Mouse (Mus musculus) large intestine, adult 2 months (tissue): ENCODE data around the gene Gm49320. TPM values are rescaled to one million over a fixed set of nuclear protein-coding genes. Genes with fewer than 3 reads are reported as not detected.
A peak's percentile ranks its signal among the peaks of the same experiment; 100 is the strongest.

Experiments used
- DNase-seq: peaks from one replicate; pipeline ENCODE4 v3.0.0-alpha.2; 2012; ENCODE audit warnings: low read depth, low spot score
- WGBS: fragments of 180-500 bp; shearing (Covaris S2); methylation state at CpG from one replicate; pipeline ENCODE4 v1.1.7; 2018; 5-methylcytosine and 5-hydroxymethylcytosine counted together
- polyA plus RNA-seq: library from polyadenylated mRNA; depleted of rRNA; stranded (reverse); fragments of >200 nt; gene quantifications from 2 replicates; pipeline ENCODE4 v1.2.3, GENCODE M21; 2012; rRNA removed

Gene Gm49320
- polyA plus RNA-seq, 1 experiment, result 1.7 TPM

DNA sequence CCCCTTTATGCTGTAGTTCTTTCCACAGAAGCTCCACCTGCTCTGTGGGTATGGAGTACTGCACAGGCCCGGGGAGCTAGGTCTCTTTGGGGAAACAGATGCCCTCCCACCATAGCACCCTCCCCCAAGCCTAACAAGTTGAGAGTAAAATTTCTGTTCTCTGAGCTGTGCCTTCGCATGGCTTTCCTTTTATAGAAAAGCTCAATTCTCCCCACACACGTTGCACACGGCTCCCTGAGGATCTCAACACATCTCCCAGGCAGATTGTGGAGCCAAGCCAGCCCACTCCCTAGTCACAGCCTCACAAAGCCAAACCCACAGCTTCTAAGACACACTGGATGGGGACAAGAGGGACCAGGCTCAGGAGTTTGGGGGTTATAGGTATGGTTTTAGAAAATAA lies 18.2 kb downstream of the Gm49320 start:
- DNase-seq, result no peak
- 50% methylated on average over 4 of the region's 4 CpGs for WGBS

DNA sequence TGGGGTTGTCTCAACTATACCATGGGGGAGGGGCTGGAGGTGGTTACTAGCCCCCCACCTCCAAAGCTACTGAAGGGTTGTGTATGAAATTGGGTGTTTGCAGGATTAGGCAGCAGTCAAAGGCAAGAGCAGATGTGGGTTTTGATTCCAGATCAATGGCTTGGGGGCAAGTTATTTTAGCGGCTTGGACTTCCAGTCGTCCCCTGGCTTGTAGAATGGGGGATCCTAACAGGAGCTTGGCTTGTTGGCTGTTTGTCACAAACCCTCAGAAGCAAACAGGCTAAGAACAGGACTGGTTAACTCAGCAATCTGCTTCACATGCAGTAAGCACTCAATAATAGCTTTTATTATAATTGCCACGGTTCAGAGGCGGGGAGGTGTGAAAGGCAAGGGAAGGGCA lies 18.7 kb downstream of the Gm49320 start:
- no peak for DNase-seq
- WGBS, result 81% methylated on average over 4 of the region's 4 CpGs

DNA sequence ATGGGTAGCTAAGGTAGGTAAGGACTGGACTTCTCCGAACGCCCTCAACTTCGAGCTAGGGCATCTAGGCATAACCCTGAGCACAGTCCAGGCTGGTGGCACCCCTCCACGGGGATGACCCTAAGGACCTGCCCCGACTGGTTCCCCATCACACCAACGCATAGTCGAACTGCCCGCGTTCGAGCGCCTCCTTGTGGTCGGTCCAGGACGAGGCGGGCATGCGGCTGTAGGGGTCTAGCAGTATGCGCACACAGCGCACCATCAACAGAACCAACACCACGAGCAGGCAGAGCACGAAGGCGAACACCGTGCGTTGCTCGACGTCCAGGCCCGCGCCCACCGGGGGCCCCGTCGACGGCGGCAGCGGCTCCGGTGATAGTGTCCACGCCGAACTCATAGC lies 19.6 kb downstream of the Gm49320 start:
- no peak for DNase-seq
- 4% methylated on average over 35 of the region's 35 CpGs for WGBS

DNA sequence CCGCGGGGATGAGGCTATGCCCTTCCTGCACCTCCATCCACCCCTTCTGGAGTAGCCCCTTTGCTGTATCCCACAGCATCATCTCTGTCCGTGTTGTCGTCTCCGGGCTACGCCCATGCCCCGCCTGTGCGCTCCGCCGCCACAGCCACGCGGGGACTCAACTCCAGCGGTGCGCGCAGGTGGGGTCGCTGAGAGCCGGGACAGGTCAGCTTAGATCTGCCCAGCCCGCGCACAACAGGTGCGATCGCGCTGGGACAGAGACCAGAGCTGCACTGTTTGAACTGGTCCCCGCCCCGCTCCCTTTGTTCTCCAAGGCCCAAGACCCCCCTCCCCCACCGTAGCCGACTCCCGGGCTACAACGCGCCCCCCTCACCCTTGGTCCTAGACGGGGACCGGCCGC lies 20.0 kb downstream of the Gm49320 start:
- DNase-seq, result no peak
- WGBS, result under 1% methylated on average over 32 of the region's 32 CpGs

DNA sequence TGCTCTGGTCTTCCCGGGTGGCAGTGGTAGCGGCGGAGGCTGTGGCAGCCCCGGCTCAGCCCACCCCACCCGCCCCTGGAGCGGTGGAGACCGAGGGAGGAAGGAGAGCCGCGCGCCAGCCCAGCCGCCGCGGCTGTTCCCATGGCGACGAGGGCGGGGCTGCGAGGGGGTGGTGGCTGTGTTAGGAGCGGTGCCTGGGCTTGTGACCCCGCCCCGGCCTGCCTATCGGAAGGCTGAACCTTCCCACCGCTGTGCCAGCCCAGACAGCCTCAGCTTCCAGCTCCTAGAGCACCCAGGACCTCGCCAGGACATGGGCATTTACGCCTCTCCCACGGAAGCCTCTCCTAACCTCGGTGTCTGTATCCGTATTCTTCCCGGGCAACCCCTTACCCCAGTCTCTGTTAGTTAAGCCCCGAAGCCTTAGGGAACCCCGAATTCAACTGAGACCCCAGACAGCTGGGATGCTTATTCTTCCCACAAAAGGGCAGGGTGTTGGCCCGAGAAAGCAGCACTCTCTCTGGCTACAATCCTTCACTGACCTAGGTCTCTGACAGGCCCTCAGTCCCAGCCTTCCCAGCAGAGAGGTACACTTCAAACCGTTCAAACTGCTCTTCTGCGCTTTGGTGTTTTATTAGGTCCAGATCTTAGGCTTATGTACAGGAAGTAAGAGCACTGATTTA lies 20.6 kb downstream of the Gm49320 start, which contains the start of gene Ctxn1:
TSS of gene Ctxn1 (minus strand) at position 150 of the 680 bp plus-strand sequence.
- peak; percentile 68 for DNase-seq
- WGBS, result 7% methylated on average over 29 of the region's 33 CpGs

DNA sequence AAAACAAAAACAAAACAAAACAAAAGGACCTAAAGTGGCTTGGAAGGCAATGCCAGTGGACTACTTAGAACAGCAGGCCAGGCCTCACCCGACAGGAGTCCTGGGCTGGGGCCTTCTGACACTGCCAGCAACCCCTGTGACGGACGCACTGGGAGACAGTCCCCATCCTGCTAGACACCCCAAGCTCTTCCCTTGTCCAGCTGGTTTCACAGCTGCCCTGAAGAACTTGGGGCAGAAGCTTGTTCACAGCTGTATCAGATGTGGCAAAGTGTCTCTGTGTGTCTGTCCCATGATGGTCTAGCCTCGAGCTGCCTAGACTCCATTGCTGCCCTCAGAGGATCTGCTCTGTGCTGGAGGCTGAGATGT lies 21.1 kb downstream of the Gm49320 start:
- WGBS, result 84% methylated on average over 4 of the region's 4 CpGs
- no peak for DNase-seq

DNA sequence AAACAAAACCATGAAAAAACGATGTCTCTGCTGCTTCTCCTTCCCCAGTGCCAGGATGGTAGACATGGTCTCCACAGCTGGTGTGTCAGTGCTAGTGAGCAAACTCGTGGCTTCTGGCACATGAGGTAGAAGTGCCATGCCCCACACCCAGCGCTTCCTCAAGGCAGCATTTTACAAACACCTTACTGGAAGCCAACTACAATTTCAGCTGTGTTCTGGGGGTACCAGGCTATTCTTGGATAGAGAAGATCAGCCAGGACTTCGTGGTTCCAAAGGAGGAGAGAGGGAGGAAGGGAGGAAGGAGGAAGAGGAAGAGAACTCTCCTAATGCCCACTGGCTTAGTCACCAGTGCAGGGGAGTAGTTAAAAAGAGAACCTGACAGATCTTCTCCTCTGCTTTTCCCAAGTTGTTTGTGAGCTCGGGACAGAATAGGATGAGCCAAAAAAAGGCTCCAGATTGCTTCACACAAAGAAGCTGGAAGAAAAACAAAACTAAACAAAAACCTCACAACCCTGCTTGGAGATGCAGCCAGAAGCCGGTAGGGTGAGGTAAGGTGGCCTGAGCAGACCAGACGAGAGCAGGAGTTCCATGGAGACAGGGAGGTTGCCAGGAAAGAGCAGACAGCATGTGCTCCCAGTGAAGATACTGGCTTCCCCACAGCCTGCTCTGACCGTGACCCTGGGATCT lies 24.6 kb downstream of the Gm49320 start:
- no peak for DNase-seq
- 78% methylated on average over 8 of the region's 8 CpGs for WGBS

DNA sequence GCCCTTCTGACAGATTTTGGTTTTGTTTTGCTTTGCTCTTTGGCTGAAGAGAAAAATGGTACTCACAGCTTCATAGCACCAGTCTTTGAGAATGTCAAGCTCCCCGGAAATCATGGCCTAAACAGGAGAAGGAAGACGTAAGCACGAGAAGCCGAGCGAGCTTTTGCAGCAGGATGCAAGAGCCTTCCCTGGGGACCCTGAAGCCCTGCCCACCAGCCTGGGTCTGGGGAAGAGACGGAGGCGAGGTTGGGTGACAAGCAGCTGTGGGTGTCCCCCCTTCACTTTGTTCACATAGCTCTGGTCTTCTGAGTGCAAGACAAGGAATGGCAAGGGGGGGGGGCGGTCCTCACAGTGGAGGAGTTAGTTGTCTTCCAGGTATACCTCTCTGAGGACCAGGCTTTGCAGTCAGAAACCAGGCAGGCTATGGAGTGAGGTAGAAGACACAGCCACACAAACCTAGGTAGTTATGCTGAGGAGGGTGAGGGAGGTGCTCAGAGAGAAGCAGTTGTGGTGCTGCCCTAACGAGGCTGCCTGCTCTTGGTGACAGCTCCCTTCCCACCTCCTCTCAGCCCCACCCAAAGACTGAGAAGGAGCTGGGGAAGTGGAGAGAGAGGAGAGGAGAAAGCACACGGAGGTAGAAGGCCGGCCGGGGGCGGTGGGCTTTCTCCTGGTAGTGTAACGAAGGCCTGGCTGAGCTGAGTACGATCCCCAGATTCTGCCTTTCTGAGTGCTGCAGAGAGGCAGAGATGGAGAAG lies 26.7 kb downstream of the Gm49320 start:
- WGBS, result 94% methylated on average over 15 of the region's 15 CpGs
- DNase-seq, result no peak

DNA sequence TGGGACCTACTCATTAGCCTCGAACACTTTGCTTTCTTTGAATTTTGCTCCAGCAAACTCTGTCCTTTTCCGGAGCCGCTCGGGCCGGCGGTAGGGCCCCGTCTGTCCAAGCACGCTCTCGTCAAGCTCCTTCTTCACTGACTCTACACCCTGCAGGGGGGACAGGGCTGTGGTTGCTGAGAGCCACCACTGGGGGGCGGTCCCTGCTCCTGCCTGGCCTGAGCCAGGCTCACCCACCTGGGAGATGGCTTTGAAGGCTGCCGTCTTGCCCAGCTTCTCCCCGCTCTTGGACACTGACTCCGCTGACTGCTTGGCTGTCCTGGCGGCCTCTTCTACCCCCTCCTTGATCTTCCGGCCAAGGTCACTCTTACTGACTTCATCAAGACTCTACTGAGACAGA lies 29.0 kb downstream of the Gm49320 start:
- 83% methylated on average over 15 of the region's 15 CpGs for WGBS
- no peak for DNase-seq

DNA sequence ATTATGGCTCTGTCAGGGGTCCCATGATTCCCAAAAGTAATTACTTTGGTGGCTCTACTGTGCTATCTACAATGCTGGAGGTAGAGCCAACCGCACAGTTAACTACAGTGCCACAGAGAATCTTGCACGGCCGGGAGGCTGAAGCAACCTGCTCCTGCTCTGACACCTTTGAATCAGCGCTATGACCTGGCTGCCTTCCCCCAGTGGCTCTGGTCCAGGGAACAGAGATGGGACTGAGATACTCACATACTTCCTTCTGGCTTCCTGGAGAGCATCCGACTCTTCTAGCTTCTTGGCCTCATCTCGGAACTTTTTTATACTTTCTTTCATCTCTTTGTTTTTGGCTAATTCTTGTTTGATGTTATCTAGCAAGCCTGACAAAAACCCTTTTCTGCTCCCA lies 30.9 kb downstream of the Gm49320 start:
- DNase-seq, result no peak
- WGBS, result 86% methylated on average over 6 of the region's 6 CpGs

DNA sequence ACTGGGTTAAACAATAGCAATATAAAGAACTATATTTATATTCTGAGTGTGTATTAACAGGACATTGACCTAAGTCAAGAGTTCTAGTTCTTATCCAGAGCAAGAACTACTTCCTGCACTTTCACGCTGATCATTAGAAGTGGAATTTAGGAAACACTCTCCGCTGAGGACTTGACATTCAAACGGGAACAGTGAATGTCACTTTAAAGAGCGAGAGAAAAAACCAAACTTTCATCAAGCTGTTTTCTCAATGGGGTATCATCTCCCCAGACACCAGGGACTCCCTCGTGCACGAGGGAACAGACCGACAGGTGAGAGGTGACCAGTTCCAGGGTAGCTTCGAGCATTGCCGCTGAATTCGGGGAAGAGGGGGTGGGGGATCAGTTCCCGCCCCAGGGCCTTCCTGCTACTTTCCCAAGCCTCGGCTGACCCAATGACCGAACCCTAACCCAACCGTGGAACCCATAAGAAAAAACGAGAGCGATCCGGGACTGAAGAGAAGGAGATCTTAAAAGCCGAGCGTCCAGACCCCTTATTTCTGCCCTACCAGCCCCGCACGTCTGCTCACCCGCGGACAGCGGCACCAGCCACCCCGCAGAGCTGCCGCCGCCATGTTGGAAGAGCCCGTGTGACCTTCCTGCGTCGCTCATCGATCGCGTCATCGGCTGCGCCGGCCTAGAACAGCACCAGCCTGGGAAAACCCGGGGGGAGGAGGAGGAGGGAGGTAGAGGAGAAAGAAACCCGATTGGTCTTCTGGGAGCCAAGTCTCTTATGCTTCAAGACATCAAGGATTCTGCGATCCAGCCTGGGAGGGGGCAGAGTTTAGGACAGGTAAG lies 36.8 kb downstream of the Gm49320 start, which contains the start of gene Timm44:
TSS of gene Timm44 (minus strand) at position 639 of the 836 bp plus-strand sequence.
- peak; percentile 92 for DNase-seq
- WGBS, result under 1% methylated on average over 39 of the region's 39 CpGs

DNA sequence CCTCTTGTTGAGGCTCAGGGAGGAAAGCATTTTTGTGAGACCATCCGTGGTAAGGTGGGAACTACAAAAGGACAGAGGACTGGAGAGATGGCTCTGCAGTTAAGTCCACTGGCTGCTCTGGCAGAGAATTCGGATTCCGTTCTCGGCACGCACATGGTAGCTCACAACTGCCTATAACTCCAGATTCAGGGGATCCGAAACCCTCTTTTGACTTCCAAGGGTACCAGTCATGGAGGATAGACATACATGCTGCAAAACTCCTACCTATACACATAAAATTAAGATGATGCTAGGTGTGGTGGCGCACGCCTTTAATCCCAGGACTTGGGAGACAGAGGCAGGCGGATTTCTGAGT lies 37.4 kb downstream of the Gm49320 start:
- no peak for DNase-seq
- 16% methylated on average over 9 of the region's 9 CpGs for WGBS

DNA sequence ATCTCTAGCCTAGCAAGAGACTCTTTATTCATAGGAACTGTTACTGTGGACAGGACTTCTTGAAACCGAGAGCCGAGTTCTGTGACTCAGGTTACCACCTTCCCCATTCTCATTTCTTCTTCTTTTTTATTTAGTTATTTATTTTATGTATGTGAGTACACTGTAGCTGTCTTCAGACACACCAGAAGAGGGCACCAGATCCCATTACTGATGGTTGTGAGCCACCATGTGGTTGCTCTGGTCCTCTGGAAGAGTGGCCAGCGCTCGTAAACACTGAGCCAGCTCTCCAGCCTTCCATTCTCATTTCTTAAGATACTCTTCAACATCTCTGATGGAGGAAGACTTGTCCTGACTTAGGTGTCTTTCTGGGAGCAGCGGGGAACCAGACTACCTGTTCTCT lies 54.1 kb downstream of the Gm49320 start:
- DNase-seq, result no peak
- WGBS, result 85% methylated on average over 5 of the region's 5 CpGs

DNA sequence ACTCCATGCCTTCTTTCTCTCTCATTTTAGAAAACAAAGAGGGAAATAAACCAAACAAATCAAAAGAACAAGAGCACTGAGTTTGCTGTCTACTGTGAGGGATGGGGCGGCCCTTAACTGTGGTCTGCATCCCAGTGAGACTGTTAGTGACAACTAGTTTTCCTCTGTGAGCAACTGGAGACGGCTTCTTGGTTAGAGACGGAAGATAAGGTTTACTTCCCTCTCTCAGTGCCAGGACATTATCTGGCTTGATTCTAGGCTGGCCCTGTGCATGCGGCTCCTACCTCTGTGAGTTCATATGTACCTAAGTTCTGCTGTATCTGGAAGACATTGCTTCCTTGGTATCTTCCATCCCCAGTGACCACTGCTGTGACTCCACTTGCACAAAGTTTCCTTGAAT lies 59.2 kb downstream of the Gm49320 start:
- WGBS, result 85% methylated on average over 4 of the region's 4 CpGs
- DNase-seq, result no peak

Other genes starting within 250 kb of the Gm49320 start
- gene Cd209f, start 133.0 kb upstream of the Gm49320 start, polyA plus RNA-seq, result 0.41 and 1.2 TPM in 2 replicates
- gene Cd209g, start 104.8 kb upstream of the Gm49320 start, polyA plus RNA-seq, result 0.27 and 0.45 TPM in 2 replicates
- gene Evi5l, start 72.3 kb upstream of the Gm49320 start, polyA plus RNA-seq, result 6.2 and 7.9 TPM in 2 replicates
- gene Prr36, start 21.4 kb upstream of the Gm49320 start, polyA plus RNA-seq, result 0.16 and 0.20 TPM in 2 replicates
- 0.24 and 0.26 TPM in 2 replicates for gene Lrrc8e, start 12.0 kb upstream of the Gm49320 start, polyA plus RNA-seq
- 15.6 and 18.7 TPM in 2 replicates for gene Map2k7, start 125 bp upstream of the Gm49320 start, polyA plus RNA-seq
- gene Tgfbr3l, start 9.3 kb downstream of the Gm49320 start, polyA plus RNA-seq, result 12.0 and 21.4 TPM in 2 replicates
- gene Snapc2, start 14.2 kb downstream of the Gm49320 start, polyA plus RNA-seq, result 24.6 and 30.5 TPM in 2 replicates
- gene Ctxn1, start 20.4 kb downstream of the Gm49320 start, polyA plus RNA-seq, result 13.0 and 24.6 TPM in 2 replicates
- 71.5 and 71.7 TPM in 2 replicates for gene Timm44, start 37.0 kb downstream of the Gm49320 start, polyA plus RNA-seq
- gene Ccl25, start 86.3 kb downstream of the Gm49320 start, polyA plus RNA-seq, result 278 and 368 TPM in 2 replicates
- gene Elavl1, start 86.5 kb downstream of the Gm49320 start, polyA plus RNA-seq, result 43.2 and 47.3 TPM in 2 replicates